ENCODE assay signal across 8 mouse cellular contexts in the genomic region with DNA sequence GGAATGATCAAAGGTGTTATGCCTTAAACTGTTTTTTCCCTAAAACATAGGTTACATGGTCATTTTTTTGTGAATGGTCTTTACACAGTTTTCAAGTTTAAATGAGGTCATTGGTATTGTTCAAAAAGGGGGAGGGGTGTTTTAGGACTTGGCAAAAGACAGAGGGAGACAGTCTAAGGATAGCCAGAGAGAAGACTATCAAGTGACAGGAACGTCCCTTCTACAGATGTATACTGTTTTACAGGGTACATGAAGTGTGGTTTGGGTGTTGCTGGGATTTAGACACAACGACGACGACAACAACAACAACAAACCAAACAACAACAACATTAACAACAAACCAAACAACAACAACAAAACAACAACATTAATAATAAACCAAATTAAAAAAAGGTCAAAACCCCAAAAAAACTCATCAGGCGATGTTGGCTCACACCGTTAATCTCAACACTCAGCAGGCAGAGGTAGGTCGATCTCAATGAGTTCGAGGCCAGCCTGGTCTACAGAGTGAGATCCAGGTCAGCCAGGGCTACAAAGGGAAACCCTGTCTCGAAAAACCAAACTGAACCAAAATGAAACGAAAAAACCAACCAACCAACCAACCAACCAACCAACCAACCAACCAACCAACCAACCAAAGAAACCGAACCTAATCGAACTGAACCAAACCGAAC. TPM values are rescaled to one million over a fixed set of nuclear protein-coding genes. Genes with fewer than 3 reads are reported as not detected.
DNase-seq lines count a peak whose midpoint lies in the region; ATAC-seq and TF ChIP-seq lines count a peak whose summit lies in the region.

No protein-coding gene starts in this region.

- H3K9ac ChIP-seq in liver, embryonic 13.5 days, result no peak overlapping the region

- peak overlapping the region; percentile 73 for H3K4me2 ChIP-seq in liver, embryonic 13.5 days

- intact Hi-C loops in left cerebral cortex, postnatal 4 days (cut with DNase I), result no loop called here

- ATAC-seq in erythroblast, adult 5-6 weeks (replicated peaks; ENCODE audit: low FRiP score, poor library complexity, severe bottlenecking), result no peak
- no peak for ATAC-seq in liver, embryonic 13.5 days (ENCODE audit: low read depth)

- no peaks in the 10 kb centered on the region; the same call in 1 of the 2 replicates for H3K36me3 ChIP-seq in erythroblast, embryonic 14.5 days (ENCODE audit: control insufficient read depth)
- H3K36me3 ChIP-seq in spleen, adult 2 months (ENCODE audit: control insufficient read depth, insufficient read depth, low read length), result no peaks in the 10 kb centered on the region
- H3K36me3 ChIP-seq in liver, embryonic 13.5 days, result 0 out of 2 replicates have a peak, but pooled peaks cover 3% of the 10 kb centered on the region

- 62% methylated on average over 13 of the region's 13 CpGs for WGBS in spleen, adult 2 months
- WGBS in liver, embryonic 13.5 days (ENCODE audit: insufficient replicate concordance), result 54% methylated on average over 13 of the region's 13 CpGs

- H3K4me3 ChIP-seq in erythroblast, embryonic 14.5 days (replicated peaks), result peak overlapping the region; percentile 79
- H3K4me3 ChIP-seq in spleen, adult 2 months (ENCODE audit: extremely low read depth, insufficient read depth, insufficient read length), result peak overlapping the region; percentile 91; the same call in 1 of the 2 replicates
- peak overlapping the region; percentile 68 for H3K4me3 ChIP-seq in liver, embryonic 13.5 days (replicated peaks)

- H3K27me3 ChIP-seq in erythroblast, embryonic 14.5 days (ENCODE audit: control insufficient read depth), result no peaks in the 10 kb centered on the region
- no peaks in the 10 kb centered on the region for H3K27me3 ChIP-seq in spleen, adult 2 months (ENCODE audit: control insufficient read depth, insufficient read depth, low read length)
- H3K27me3 ChIP-seq in liver, embryonic 13.5 days, result no peaks in the 10 kb centered on the region

- no peak for TF ChIP-seq CTCF in spleen, adult 2 months (IDR thresholded peaks at IDR 0.05; ENCODE audit: extremely low read depth, insufficient read depth, insufficient read length, insufficient replicate concordance)

- peaks cover 9% of the 10 kb centered on the region for H3K4me1 ChIP-seq in erythroblast, embryonic 14.5 days (ENCODE audit: control insufficient read depth)
- no peaks in the 10 kb centered on the region; the same call in 1 of the 2 replicates for H3K4me1 ChIP-seq in spleen, adult 2 months (ENCODE audit: control insufficient read depth, insufficient read depth, insufficient read length)
- H3K4me1 ChIP-seq in liver, embryonic 13.5 days (replicated peaks), result peaks cover 8% of the 10 kb centered on the region; the same call in 1 of the 2 replicates

- DNase-seq in spleen, adult 2 months (ENCODE audit: low read depth in 1 of 2, low spot score in 2 of 2), result no peak
- DNase-seq in spleen, postnatal 36 days (ENCODE audit: low spot score in 2 of 2), result no peak
- no peak for DNase-seq in liver, embryonic 13.5 days
- no peak for DNase-seq in Muller cell, postnatal 12 days (ENCODE audit: inconsistent ontology term)
- no peak for DNase-seq in left cerebral cortex, postnatal 4 days
- DNase-seq in cerebellum, adult 8-10 months, result no peak

- no peak overlapping the region for H3K27ac ChIP-seq in spleen, adult 2 months (ENCODE audit: insufficient read depth, low read length)
- H3K27ac ChIP-seq in liver, embryonic 13.5 days, result no peak overlapping the region

- peaks cover 2% of the 10 kb centered on the region; the same call in 1 of the 2 replicates for H3K9me3 ChIP-seq in erythroblast, embryonic 14.5 days (ENCODE audit: control insufficient read depth, low read length)
- H3K9me3 ChIP-seq in liver, embryonic 13.5 days (replicated peaks), result no peaks in the 10 kb centered on the region

- no peak for TF ChIP-seq POLR2A in spleen, adult 2 months (IDR thresholded peaks at IDR 0.05; ENCODE audit: low read depth, low read length)

RNA-seq across cellular contexts. Expression of gene Gramd1a, which starts 52.0 kb away (rescaled TPM):
- 0.46 and 0.52 TPM in 2 replicates for polyA plus RNA-seq in erythroblast, embryonic 14.5 days (2012)
- total RNA-seq in erythroblast, adult 5-6 weeks (2015; ENCODE audit: low replicate concordance), result 20.9 and 27.9 TPM in 2 replicates
- 4.9 and 6.2 TPM in 2 replicates for total RNA-seq in erythroblast, adult 5-6 weeks (2017; ENCODE audit: low replicate concordance)
- 325 and 338 TPM in 2 replicates for polyA plus RNA-seq in spleen, adult 2 months (2012; rRNA removed)
- polyA plus RNA-seq in liver, embryonic 13.5 days (2015; fragmentation: Nextera tagmentation; extraction: Ambion mirVana), result 9.3 and 10.7 TPM in 2 replicates
- 100 to 1,000 TPM; 184 to 195 TPM for total RNA-seq in left cerebral cortex, postnatal 4 days (2021)

Comparison
In these comparisons a context has a peak if more than half of its experiments do, and no peak if none do; other contexts are left out.
1. RNA of gene Gramd1a, which starts 52.0 kb away (polyA plus RNA-seq): 325 to 338 TPM in spleen, adult 2 months; 9.3 to 10.7 TPM in liver, embryonic 13.5 days and 0.46 to 0.52 TPM in erythroblast, embryonic 14.5 days; every median in the first group is over 10 times any median in the second.
2. Peak in every context shown above with its lines, with median percentiles within 50 percentile points of each other: H3K4me3 ChIP-seq.